In the genomic region with DNA sequence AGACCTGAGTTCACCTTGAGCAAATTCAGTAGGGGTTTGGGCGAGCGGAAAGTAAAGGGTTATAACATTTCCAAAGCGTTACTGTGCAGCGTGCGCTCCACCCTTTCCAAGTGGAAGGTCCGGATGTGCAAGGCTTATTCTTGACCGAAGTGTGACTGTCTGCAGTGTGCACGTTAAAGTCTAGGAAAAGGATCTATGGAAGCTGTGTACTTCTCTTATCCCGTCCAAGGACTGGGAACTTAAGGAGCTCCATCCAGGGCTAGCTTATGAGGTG, we compare ENCODE assay signal across 8 mouse cellular contexts. TPM values are rescaled to one million over a fixed set of nuclear protein-coding genes. Genes with fewer than 3 reads are reported as not detected.
DNase-seq lines count a peak whose midpoint lies in the region; ATAC-seq and TF ChIP-seq lines count a peak whose summit lies in the region.

No protein-coding gene starts in this region.

- peak overlapping the region; percentile 77 for H3K4me3 ChIP-seq in kidney, embryonic 16.5 days (ENCODE audit: low read length)
- peak overlapping the region; percentile 80 for H3K4me3 ChIP-seq in bone marrow, adult 2 months (replicated peaks; ENCODE audit: control insufficient read depth, low read depth, low read length)
- H3K4me3 ChIP-seq in hindbrain, embryonic 13.5 days = peak overlapping the region; percentile 70
- H3K4me3 ChIP-seq in midbrain, embryonic 15.5 days = peak overlapping the region; percentile 79

- H3K4me2 ChIP-seq in kidney, embryonic 16.5 days (replicated peaks; ENCODE audit: low read depth, low read length) = peak overlapping the region; percentile 54
- peak overlapping the region; percentile 72 for H3K4me2 ChIP-seq in hindbrain, embryonic 13.5 days
- peak overlapping the region; percentile 77 for H3K4me2 ChIP-seq in midbrain, embryonic 15.5 days

- H3K36me3 ChIP-seq in kidney, embryonic 16.5 days (ENCODE audit: insufficient read depth, low read length) = peaks cover 19% of the 10 kb centered on the region; the same call in 1 of the 2 replicates
- peaks cover 4% of the 10 kb centered on the region; the same call in 1 of the 2 replicates for H3K36me3 ChIP-seq in hindbrain, embryonic 13.5 days
- H3K36me3 ChIP-seq in midbrain, embryonic 15.5 days (replicated peaks) = no peaks in the 10 kb centered on the region

- DNase-seq in kidney, adult 11 months = no peak
- no peak for DNase-seq in thymus, postnatal 36 days
- no peak for DNase-seq in gastrocnemius, adult 8-10 months (ENCODE audit: low spot score in 2 of 2)
- no peak for DNase-seq in left cerebral cortex, adult 8-10 months (ENCODE audit: low spot score in 2 of 2)

- TF ChIP-seq POLR2A in bone marrow, adult 2 months (IDR thresholded peaks at IDR 0.05; ENCODE audit: borderline replicate concordance, control insufficient read depth, low read depth, low read length) = no peak

- peaks cover 34% of the 10 kb centered on the region for H3K4me1 ChIP-seq in kidney, embryonic 16.5 days (ENCODE audit: insufficient read depth, low read length)
- H3K4me1 ChIP-seq in bone marrow, adult 2 months (ENCODE audit: control insufficient read depth, insufficient read depth, low read length) = peaks cover 2% of the 10 kb centered on the region; the same call in 1 of the 2 replicates
- H3K4me1 ChIP-seq in hindbrain, embryonic 13.5 days (replicated peaks) = peaks cover 15% of the 10 kb centered on the region
- H3K4me1 ChIP-seq in midbrain, embryonic 15.5 days = peaks cover 19% of the 10 kb centered on the region

- ATAC-seq in kidney, embryonic 16.5 days (ENCODE audit: low FRiP score, low TSS enrichment) = no peak; the same call in 1 of the 2 replicates
- no peak for ATAC-seq in hindbrain, embryonic 13.5 days (ENCODE audit: low FRiP score)
- ATAC-seq in midbrain, embryonic 15.5 days (replicated peaks) = no peak

- no peak for TF ChIP-seq CTCF in bone marrow, adult 2 months (IDR thresholded peaks at IDR 0.05; ENCODE audit: control insufficient read depth, insufficient read depth, low read length)

- no peaks in the 10 kb centered on the region for H3K9me3 ChIP-seq in kidney, embryonic 16.5 days (ENCODE audit: low read length)
- no peaks in the 10 kb centered on the region for H3K9me3 ChIP-seq in hindbrain, embryonic 13.5 days
- H3K9me3 ChIP-seq in midbrain, embryonic 15.5 days = no peaks in the 10 kb centered on the region

- WGBS in kidney, embryonic 16.5 days = 0% methylated on average over 9 of the region's 9 CpGs
- WGBS in bone marrow, adult 2 months = under 1% methylated on average over 9 of the region's 9 CpGs
- 0% methylated on average over 9 of the region's 9 CpGs for WGBS in hindbrain, embryonic 13.5 days
- WGBS in midbrain, embryonic 15.5 days = 1% methylated on average over 9 of the region's 9 CpGs

- peak overlapping the region; percentile 92 for H3K27ac ChIP-seq in kidney, embryonic 16.5 days (ENCODE audit: low read length)
- peak overlapping the region; percentile 79 for H3K27ac ChIP-seq in bone marrow, adult 2 months (ENCODE audit: control insufficient read depth, insufficient read depth, low read depth, low read length, poor library complexity)
- H3K27ac ChIP-seq in hindbrain, embryonic 13.5 days = peak overlapping the region; percentile 92
- H3K27ac ChIP-seq in midbrain, embryonic 15.5 days = peak overlapping the region; percentile 89

- H3K9ac ChIP-seq in kidney, embryonic 16.5 days (replicated peaks; ENCODE audit: low read length) = peak overlapping the region; percentile 88
- H3K9ac ChIP-seq in hindbrain, embryonic 13.5 days = peak overlapping the region; percentile 79
- peak overlapping the region; percentile 74 for H3K9ac ChIP-seq in midbrain, embryonic 15.5 days

- H3K27me3 ChIP-seq in kidney, embryonic 16.5 days (ENCODE audit: insufficient read depth, low read length) = no peaks in the 10 kb centered on the region
- H3K27me3 ChIP-seq in hindbrain, embryonic 13.5 days = no peaks in the 10 kb centered on the region
- no peaks in the 10 kb centered on the region for H3K27me3 ChIP-seq in midbrain, embryonic 15.5 days (replicated peaks)

RNA-seq across cellular contexts. Expression of gene Dut, which starts 0.9 kb away (rescaled TPM):
- polyA plus RNA-seq in kidney, embryonic 16.5 days (2015; fragmentation: Nextera tagmentation; extraction: Ambion mirVana) = 156 and 164 TPM in 2 replicates
- polyA plus RNA-seq in bone marrow, adult 2 months (2011; ENCODE audit: insufficient read depth, insufficient read length, low replicate concordance, missing spikeins) = 93.9 and 94.2 TPM in 2 replicates
- polyA plus RNA-seq in hindbrain, embryonic 13.5 days (2015; fragmentation: Nextera tagmentation; extraction: Ambion mirVana) = 75.4 and 80.9 TPM in 2 replicates
- polyA plus RNA-seq in midbrain, embryonic 15.5 days (2015; fragmentation: Nextera tagmentation; extraction: Ambion mirVana) = 69.1 and 70.2 TPM in 2 replicates
- 1 to 10 TPM; 6.7 to 8.3 (median 7.6) TPM for total RNA-seq in gastrocnemius, adult 8-10 months (2022)
- 10 to 100 TPM; 21.4 to 27.2 (median 24.6) TPM for total RNA-seq in left cerebral cortex, adult 8-10 months (2022)
